Mouse (Mus musculus): ENCODE measurements around the gene Tas2r119. TPM values are rescaled to one million over a fixed set of nuclear protein-coding genes. Genes with fewer than 3 reads are reported as not detected.

The Tas2r119 gene
- total RNA-seq, 1 experiment from 2014 or later: not detected

DNA sequence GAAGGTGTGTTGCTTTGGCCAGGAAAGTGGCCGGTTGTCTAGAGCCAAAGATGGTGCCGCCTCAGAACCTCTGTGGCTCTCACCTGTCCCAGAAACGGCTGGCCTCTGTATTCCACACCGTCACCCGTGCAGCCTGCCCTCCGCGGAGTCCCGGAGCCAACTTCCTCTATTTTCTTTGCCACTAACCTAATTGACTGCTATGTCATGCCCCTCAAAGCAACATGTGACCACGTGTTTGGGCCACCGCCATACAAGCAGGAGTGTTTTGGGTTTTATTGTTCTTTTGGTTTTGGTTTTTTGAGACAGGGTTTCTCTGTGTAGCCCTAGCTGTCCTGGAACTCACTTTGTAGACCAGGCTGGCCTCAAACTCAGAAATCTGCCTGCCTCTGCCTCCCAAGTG lies 37.6 kb downstream of the Tas2r119 start:
- 0 out of 2 replicates have a peak, but pooled peaks have one; percentile 45 for ATAC-seq (replicated peaks; ENCODE audit: low read depth, poor library complexity, severe bottlenecking)

DNA sequence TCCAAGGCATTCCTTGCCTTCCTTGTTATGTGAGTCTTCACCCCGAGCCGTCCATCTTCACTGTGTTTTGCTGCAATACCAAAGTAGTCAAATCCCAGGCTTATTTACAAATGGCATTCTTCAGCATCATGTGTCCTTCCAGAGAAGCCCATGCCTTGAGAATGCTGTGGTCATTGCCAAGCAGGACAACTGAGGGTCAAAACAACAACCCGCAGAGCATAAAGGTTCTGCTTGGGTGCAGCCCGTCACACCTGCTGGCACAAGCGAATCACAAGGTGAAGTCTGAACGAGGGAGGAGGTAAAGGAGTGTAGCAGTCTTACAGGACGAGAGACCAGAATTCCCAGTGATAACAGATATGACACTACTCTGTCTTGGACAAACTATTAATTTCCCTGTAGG lies 45.9 kb downstream of the Tas2r119 start:
- ATAC-seq (replicated peaks; ENCODE audit: low read depth, poor library complexity, severe bottlenecking): no peak

DNA sequence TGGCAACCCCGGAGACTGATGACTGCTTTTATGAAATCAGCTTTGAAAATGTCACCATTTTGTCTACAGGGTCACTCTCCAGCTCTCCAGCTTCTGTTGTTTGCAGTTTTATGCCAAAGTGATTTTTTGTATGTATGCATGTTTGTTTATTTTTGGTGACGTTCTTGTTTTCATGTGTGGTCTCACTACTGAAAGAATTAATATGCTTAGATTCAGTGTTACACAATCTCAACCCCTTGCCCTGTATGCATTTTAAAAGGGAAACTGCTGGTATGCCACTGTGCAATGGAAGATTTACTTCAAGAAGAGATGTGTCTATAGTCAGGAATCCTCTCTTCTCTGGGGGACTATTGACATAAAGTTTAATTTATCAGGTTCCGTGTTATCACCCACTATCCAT lies 48.3 kb downstream of the Tas2r119 start:
- no peak for ATAC-seq (replicated peaks; ENCODE audit: low read depth, poor library complexity, severe bottlenecking)

DNA sequence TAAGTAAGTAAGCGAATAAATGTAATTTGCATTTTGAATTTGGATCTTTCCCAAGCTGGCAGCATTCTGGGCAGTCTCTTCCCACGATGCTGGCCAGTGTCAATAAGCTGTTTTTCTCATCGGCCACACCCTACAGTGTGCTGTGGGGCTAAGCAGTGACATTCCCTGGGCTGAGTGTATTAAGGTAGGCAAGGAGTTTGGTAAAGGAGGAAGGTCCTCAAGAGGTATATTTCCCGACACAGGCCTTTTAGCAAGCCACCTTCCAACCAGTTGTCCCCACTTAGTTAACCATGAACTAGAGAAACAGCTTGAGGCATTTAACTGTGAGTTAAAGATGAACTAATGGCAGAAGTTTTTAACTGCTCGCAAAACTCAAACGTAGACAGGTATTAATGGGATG lies 49.3 kb downstream of the Tas2r119 start:
- ATAC-seq (replicated peaks; ENCODE audit: low read depth, poor library complexity, severe bottlenecking): no peak

DNA sequence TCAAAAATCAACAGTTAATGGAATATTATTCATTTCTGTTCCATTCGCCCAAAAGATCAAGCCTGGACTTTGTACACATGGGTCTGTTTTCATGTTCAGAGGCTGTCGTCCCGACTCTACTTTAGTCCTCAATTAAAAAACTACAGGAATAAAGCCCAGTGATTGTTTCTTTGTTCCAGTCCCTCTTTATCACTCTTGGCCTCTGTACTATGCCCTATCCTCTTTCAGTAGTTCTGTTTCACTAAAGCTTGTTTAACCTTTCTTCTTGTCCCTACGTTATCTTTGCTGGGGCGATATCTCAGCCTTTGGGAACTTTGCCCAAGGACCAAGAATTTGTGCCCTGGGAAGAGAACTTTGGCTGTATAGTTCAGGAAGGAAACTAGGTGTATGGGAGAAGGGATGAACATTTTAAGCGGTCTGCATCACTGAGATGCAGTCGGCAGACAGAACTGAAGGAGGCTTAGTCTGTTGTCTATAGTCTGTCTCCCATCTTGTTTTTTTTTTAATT lies 49.9 kb downstream of the Tas2r119 start:
- ATAC-seq (replicated peaks; ENCODE audit: low read depth, poor library complexity, severe bottlenecking): no peak

Other genes with a start within 250 kb of the Tas2r119 start
- gene Sema5a, start 67.5 kb downstream of the Tas2r119 start, total RNA-seq (2017): not detected in 2 replicates

Measured in common myeloid progenitor, adult 5-6 weeks (primary cell).